Mouse (Mus musculus): ENCODE measurements around the gene D8Ertd738e.

Gene D8Ertd738e

GRCm38 (mm10) chr8:84236410-84236997, 13.0 kb downstream of the D8Ertd738e start:
- no peak for DNase-seq (ENCODE audit: low read depth, low spot score)

DNA sequence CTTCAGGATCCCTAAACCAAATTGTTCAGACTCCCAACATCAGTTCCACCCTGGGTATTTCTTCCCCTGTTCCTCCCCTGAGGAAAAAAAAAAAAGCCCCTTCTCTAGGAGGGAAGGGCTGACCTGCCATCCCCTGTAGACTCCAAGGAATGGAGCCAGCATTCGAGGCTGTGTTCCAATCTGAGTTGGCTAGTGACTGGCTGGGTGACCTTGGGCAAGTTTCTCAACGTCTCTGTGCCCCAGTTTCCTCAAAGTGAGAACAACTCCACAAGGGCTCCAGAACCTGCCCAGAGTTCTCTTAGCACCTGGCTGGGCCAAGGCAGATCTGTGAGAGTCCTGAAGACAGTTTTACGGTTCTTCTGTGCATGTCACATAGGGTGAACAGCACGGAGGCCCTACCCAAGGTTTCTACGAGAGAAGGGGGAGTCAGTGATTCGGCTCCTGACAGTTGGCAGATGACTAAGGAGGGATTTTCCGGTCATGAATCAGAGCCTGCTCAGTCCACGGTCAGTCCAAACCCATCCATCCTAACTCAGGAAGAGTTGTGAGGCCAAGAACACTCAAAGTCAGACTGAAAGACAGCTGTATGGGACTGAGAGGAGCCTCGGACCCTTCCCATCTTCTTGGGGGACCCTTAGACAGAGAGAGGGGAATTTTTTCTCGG, 13.6 kb downstream of the D8Ertd738e start:
- DNase-seq (ENCODE audit: low read depth, low spot score), result no peak

- no peak for DNase-seq (ENCODE audit: low read depth, low spot score)
Observed at GRCm38 (mm10) chr8:84233055-84233454, 16.5 kb downstream of the D8Ertd738e start.

GRCm38 (mm10) chr8:84230735-84231134, 18.8 kb downstream of the D8Ertd738e start:
- DNase-seq (ENCODE audit: low read depth, low spot score), result no peak

GRCm38 (mm10) chr8:84223322-84224029, 26.0 kb downstream of the D8Ertd738e start:
- no peak for DNase-seq (ENCODE audit: low read depth, low spot score)

DNA sequence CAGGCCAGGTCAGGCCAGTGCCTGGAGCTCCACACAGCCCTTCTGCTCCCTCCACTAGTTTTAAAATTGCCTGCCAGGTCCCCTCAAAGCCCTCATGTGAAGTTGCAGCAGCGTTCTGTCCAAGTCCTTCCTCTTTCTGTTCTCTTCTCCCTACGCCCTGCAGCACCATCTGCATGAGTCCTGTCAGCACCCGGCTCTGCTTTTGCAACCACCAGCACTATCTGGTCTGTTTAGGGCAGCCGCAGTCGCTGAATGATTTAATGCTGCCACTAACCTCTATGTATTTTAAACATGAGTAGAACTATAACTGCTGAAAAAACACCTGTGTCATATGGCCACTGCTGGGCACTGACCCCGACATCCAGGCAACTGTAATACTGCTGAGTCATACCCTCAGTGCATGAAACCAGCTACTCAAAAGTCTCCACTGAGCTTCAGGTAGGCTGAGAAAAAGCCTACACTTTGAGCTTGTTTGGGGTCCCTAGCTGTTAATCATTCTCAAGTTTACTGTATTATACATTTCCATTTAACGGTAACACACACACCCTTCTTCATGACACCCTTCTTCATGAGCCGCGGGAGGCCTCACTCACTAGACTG, 26.9 kb downstream of the D8Ertd738e start:
- no peak for DNase-seq (ENCODE audit: low read depth, low spot score)

DNA sequence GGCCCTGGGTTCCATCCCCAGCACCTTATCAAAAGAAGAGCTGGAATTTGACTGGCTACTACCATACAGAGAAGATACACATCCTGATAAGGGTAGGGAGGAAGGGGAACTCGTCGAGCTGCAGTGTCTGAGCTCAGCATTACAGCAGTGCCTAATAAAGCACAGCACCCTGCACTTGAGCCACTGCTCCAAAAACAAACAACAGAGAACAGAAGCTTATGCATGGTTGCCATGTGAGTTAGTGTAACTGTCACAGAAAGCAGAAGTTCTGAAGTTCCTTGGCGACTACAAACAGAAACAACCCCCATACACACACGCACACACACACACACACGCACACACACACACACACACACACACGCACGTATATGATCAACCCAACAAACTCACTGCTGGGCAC, 29.4 kb downstream of the D8Ertd738e start:
- no peak for DNase-seq (ENCODE audit: low read depth, low spot score)

GRCm38 (mm10) chr8:84218143-84218542, 31.4 kb downstream of the D8Ertd738e start:
- no peak for DNase-seq (ENCODE audit: low read depth, low spot score)

DNA sequence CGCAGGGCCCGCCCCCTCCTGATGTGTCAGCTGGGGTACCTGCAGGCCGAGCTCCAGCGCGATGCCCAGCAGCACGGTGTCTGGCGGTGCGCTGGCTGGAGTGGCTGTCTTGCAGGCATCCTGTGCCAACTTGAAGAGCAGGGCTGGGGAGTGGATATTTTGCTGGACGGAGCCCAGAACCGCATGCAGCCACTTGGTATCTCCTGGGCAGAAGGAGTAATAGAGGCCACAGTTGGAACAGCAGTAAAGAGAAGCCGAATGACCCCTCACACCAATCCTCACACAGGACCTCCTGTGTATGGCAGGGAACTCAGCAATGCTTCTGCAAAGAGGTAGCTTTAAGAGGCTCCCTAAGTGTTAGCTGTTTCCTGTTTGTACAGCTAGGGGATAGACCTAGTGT, 32.3 kb downstream of the D8Ertd738e start:
- no peak for DNase-seq (ENCODE audit: low read depth, low spot score)

DNA sequence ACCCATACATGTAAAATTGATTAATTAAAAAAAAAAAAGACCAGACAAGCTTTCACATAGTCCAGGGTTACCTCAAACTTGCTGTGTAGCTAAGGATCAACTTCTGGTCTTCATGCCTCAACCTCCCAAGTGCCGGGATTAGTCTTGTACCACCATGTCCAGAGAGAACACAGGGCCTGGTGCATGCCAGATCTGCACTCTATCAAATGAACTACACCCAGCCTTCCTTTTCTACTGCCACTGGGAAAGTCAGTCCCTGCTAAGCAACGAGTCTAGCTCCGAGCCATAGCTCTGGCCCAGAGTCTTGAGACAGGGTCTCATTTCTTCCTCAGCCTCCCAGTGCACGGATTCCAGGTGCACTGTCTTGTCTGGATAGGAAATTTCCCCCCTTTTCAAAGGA, 36.2 kb downstream of the D8Ertd738e start:
- DNase-seq (ENCODE audit: low read depth, low spot score), result no peak

DNA sequence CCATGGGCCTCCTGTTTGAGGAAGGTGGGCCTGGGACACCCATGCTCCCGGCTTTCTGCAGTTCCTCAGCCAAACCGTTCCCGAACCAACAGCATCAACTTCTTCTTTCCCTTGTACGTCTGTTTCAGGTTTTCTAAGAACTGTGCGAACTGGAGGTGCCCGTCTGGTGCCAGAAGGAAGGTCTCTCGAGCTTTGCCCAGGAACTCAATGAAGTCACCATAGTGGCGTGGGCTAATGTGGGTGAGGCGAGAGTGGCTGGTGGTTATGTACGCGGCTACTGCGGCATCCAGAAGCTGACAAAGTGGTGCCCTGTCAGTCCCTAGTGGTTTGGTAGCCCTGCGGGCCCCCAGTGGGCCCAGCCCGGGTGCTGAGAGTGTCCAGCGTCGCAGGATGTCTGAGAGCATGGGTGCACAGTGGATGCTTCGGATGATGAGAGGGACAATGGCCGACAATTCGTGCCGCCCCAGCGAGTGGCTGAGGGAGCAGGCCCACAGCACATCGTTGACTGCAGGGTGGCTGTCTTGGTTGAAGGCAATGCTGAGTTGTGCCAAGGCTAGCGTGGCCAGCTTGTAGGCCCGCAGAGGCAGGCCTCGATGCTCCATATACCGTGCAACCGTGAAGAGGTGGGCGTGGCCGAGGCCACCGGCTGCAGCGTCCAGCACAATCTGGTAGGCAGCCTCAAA, 37.5 kb downstream of the D8Ertd738e start:
- no peak for DNase-seq (ENCODE audit: low read depth, low spot score)

DNA sequence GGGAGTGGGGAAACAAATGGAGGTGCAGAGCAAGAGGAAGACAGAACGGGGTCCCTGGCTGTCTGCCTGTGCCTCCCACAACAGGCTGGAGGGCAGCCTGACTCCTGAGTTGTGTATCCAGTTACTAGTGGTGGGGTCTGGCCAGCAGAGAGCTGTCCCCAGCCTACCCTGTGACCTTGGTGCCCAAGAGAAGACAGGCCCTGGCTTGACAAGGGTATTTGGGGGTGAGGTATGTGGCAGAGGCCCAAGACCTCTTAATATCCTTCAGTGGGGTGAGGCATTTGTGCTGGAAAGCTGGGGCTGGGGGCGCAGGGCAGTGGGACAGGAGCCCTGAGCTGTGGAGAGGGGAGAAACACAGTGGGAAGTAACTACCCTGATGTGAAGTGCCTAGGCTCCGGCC, 38.3 kb downstream of the D8Ertd738e start:
- DNase-seq (ENCODE audit: low read depth, low spot score), result no peak

- DNase-seq (ENCODE audit: low read depth, low spot score), result peak; percentile 59
Observed at GRCm38 (mm10) chr8:84210167-84210791, 39.2 kb downstream of the D8Ertd738e start.

DNA sequence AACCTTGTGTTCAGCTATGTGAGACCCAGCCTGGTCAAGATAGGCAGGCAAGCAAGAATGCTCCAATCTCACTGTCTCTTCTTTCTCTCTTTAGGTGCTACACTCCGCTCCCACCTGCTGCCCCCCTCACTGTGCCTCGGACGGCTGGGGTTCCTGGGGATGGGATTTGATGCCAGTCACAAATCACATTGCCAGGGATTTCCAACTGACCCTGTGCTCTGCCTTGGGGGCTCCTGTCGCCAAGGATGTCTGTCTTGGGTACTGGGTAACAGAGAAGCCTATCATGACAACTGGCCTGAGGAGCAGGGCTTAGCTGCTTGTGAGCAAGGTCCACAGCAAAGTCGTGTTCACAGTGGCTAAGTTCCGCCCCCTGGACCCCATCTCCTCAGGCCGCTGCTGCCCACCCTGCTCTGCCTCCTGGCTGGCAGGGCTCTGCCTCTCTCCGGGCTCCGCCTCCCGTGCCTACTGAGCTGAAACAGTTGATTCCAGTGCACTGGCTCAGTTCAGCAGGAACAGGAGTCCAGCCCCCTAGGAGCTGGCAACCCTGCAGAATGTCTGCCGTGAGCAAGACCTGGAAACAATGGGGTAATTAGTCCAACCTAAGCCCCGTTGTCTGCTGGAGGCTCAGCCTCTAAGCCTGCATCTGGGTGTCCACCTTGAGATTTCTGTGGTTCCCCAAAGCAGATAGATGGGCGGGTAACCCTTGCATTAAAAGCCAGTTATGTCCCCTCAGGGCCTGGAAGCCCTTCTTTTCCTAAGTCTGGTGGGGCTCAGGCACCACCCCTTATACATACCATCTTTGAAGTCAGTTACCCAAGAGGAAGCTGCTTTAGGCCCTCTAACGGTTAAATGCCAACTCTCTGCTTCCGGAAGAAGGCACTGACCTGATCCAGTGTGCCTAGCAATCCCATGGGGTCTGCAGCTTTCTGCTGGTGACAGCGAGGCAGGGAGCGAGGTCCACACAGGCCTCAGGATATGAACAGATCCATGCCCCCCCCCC, 40.8 kb downstream of the D8Ertd738e start:
- DNase-seq (ENCODE audit: low read depth, low spot score), result no peak

GRCm38 (mm10) chr8:84207811-84208210, 41.7 kb downstream of the D8Ertd738e start:
- DNase-seq (ENCODE audit: low read depth, low spot score), result no peak

GRCm38 (mm10) chr8:84206666-84207065, 42.9 kb downstream of the D8Ertd738e start:
- DNase-seq (ENCODE audit: low read depth, low spot score), result no peak

DNA sequence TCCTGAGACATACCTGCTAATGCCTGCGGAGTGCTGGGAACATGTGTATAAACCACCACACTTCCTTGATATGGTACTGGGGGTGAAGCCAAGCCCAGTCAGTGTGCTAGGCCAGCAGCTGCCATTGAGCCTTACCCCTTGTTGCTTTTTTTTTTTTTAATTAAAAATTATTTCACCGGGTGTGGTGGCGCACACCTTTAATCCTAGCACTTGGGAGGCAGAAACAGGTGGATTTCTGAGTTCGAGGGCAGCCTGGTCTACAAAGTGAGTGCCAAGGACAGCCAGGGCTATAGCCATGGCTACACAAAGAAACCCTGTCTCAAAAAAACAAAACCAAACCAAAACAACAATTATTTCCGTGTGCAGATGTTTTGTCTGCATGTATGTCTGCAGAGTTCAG, 44.4 kb downstream of the D8Ertd738e start:
- DNase-seq (ENCODE audit: low read depth, low spot score), result no peak

- DNase-seq (ENCODE audit: low read depth, low spot score), result no peak
Observed at GRCm38 (mm10) chr8:84203975-84204772, 45.3 kb downstream of the D8Ertd738e start.
